Mouse (Mus musculus): ENCODE results near the gene Ctdsp1. TPM values are rescaled to one million over a fixed set of nuclear protein-coding genes. Genes with fewer than 3 reads are reported as not detected.
A peak's percentile ranks its signal among the peaks of the same experiment; 100 is the strongest.
"Not testable (repeated sequence)": the region's sequence is repeated elsewhere in the genome, so short reads cannot be mapped to it uniquely, and the experiment has no call there.

Ctdsp1 gene
- polyA plus RNA-seq, 1 experiment from 2014 or later, result 45.2 TPM

DNA sequence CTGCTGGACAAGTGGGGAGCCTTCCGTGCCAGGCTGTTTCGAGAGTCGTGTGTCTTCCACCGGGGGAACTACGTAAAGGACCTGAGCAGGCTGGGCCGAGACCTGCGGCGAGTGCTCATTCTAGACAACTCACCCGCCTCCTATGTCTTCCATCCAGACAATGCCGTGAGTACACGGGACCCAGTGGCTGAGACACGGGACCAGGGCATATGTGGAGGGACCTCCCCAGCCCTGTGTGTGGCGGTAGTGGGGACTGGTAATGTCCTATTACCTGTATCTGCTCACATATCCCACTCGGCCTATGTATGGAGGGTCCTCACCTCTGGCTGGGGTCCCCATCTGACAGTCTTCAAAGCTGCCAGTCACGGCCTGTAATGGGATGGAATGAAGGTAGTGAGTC, 3.5 kb downstream of the Ctdsp1 start:
- no peak overlapping the region for H3K27ac ChIP-seq (replicated peaks)
- peaks cover 3% of the 10 kb centered on the region for H3K4me1 ChIP-seq (replicated peaks; ENCODE audit: control insufficient read depth, insufficient read depth)
- H3K9ac ChIP-seq (ENCODE audit: low read length), result no peak overlapping the region
- H3K27me3 ChIP-seq (ENCODE audit: control insufficient read depth, insufficient read depth, low read length), result no peaks in the 10 kb centered on the region
- ATAC-seq (ENCODE audit: low FRiP score, low TSS enrichment), result no peak
- H3K36me3 ChIP-seq (ENCODE audit: control insufficient read depth, insufficient read depth, low read length), result peaks cover 11% of the 10 kb centered on the region
- no peak overlapping the region for H3K4me2 ChIP-seq (replicated peaks; ENCODE audit: low read depth)
- 89% methylated on average over 15 of the region's 15 CpGs for WGBS
- DNase-seq (ENCODE audit: low spot score), result no peak
- H3K9me3 ChIP-seq (ENCODE audit: control insufficient read depth, low read length), result no peaks in the 10 kb centered on the region
- no peak for TF ChIP-seq CTCF (IDR thresholded peaks at IDR 0.05; ENCODE audit: low read depth)
- TF ChIP-seq EP300 (optimal IDR thresholded peaks at IDR 0.05), result no peak
- H3K4me3 ChIP-seq (ENCODE audit: low read depth, low read length), result no peak overlapping the region

DNA sequence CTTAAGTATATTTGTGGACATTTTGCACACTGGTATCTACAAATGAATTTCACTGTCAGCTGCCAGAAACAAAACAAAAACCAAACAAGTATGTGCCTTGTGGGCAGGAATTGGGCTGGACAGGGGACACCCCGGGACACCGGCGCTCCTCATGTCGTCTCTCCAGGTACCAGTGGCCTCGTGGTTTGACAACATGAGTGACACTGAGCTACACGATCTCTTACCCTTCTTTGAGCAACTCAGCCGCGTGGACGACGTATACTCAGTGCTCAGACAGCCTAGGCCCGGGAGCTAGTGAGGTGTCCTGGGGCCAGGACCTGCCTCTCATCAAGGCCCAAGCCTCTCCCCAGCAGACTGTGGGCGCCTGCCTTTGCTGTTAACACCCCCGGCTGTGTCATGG, 4.0 kb downstream of the Ctdsp1 start:
- no peak overlapping the region for H3K4me2 ChIP-seq (replicated peaks; ENCODE audit: low read depth)
- H3K27me3 ChIP-seq (ENCODE audit: control insufficient read depth, insufficient read depth, low read length), result no peaks in the 10 kb centered on the region
- no peak overlapping the region for H3K27ac ChIP-seq (replicated peaks)
- DNase-seq (ENCODE audit: low spot score), result no peak
- no peak overlapping the region for H3K9ac ChIP-seq (ENCODE audit: low read length)
- H3K36me3 ChIP-seq (ENCODE audit: control insufficient read depth, insufficient read depth, low read length), result peaks cover 11% of the 10 kb centered on the region
- WGBS, result 77% methylated on average over 11 of the region's 13 CpGs
- ATAC-seq (ENCODE audit: low FRiP score, low TSS enrichment), result no peak
- H3K9me3 ChIP-seq (ENCODE audit: control insufficient read depth, low read length), result no peaks in the 10 kb centered on the region
- no peak overlapping the region for H3K4me3 ChIP-seq (ENCODE audit: low read depth, low read length)
- peaks cover under 1% of the 10 kb centered on the region for H3K4me1 ChIP-seq (replicated peaks; ENCODE audit: control insufficient read depth, insufficient read depth)
- TF ChIP-seq CTCF (IDR thresholded peaks at IDR 0.05; ENCODE audit: low read depth) (no peak), EP300 (optimal IDR thresholded peaks at IDR 0.05) (no peak)

DNA sequence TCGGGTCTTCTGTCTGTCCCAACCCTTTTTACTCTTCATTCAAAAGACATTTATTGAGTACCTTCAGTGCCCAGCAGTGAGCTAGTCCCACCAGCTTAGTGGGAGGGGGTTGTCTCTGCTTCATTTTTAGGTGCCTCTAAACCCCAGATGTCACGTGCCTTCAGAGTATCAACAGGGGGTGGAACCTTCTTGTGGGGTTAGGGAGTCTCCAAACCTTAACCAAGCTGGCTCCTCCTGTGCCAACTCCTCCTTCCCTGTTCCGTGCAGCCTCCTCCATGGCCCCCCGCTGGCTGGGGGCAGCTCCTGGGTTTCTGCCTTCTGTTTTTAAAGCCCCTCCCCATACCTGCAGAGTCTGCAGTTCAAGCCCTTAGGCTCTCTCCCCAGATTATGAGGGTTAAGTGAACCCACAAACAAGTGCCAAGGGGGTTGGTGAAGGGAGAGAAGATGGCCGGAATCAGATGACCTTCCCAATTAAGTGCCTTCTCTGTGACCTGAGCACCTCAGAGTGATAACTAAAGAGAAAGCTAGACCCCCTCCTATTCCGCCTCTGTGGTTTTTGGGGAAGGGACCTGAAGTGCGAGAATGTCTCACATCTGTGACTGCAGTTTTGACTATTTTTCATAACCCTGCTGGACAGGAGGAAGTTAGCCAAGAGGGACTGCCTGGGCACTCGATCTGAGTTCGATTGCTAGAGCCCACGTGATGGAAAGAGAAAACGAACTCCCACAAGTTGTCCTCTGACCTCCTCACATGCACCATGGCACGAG, 5.3 kb downstream of the Ctdsp1 start:
- not testable (repeated sequence) for H3K4me1 ChIP-seq (replicated peaks; ENCODE audit: control insufficient read depth, insufficient read depth); ATAC-seq (ENCODE audit: low FRiP score, low TSS enrichment); H3K4me3 ChIP-seq (ENCODE audit: low read depth, low read length); H3K27me3 ChIP-seq (ENCODE audit: control insufficient read depth, insufficient read depth, low read length); H3K9ac ChIP-seq (ENCODE audit: low read length); DNase-seq (ENCODE audit: low spot score); H3K9me3 ChIP-seq (ENCODE audit: control insufficient read depth, low read length)
- 3% methylated on average over 12 of the region's 12 CpGs for WGBS
- Histone ChIP-seq H3K27ac (replicated peaks) (peak overlapping the region; percentile 89), H3K4me2 (replicated peaks; ENCODE audit: low read depth) (0 out of 2 replicates have a peak overlapping the region, but pooled peaks have one; percentile 32), H3K36me3 (ENCODE audit: control insufficient read depth, insufficient read depth, low read length) (peaks cover 11% of the 10 kb centered on the region)

DNA sequence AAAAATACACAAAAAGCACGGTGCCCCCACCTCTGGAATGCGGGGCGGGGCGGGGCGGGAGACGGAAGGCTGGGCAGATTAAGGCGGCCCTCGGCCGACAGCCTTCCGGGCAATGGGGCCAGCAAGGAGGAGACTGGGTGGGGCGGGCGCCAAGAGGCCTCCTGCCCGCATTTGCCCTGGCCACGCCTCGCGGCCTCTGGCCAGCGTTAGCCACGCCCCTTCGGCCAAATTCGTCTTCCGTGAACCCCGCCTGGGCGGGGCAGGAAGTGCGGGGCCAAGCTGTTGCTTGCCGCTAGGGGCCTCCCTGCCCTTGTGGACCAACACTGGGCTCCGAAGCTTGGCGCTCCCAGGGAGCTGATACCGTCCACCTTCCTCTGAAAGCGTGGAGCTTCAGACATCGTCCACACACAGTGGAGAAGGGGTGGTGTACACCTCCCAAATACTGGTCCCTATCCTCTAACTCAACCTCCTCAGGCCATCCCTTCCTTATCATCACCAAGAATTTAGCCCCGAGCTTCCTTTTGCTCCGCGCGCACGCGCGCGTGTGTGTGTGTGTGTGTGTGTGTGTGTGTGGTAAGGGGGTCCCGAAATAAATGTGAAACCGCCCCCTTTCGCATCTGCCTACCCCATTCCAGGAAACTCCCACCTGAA, 6.1 kb downstream of the Ctdsp1 start:
- DNase-seq (ENCODE audit: low spot score), result peak; percentile 100
- no peaks in the 10 kb centered on the region; the same call in 1 of the 2 replicates for H3K4me1 ChIP-seq (replicated peaks; ENCODE audit: control insufficient read depth, insufficient read depth)
- H3K4me2 ChIP-seq (replicated peaks; ENCODE audit: low read depth), result peak overlapping the region; percentile 75
- TF ChIP-seq CTCF (IDR thresholded peaks at IDR 0.05; ENCODE audit: low read depth) (peak; percentile 91), EP300 (optimal IDR thresholded peaks at IDR 0.05) (peak; percentile 61)
- WGBS, result under 1% methylated on average over 41 of the region's 41 CpGs
- H3K27ac ChIP-seq (replicated peaks), result peak overlapping the region; percentile 89
- no peaks in the 10 kb centered on the region for H3K9me3 ChIP-seq (ENCODE audit: control insufficient read depth, low read length)
- peak overlapping the region; percentile 36 for H3K4me3 ChIP-seq (ENCODE audit: low read depth, low read length)
- peak; percentile 94 for ATAC-seq (ENCODE audit: low FRiP score, low TSS enrichment)
- H3K9ac ChIP-seq (ENCODE audit: low read length), result peak overlapping the region; percentile 59
- no peaks in the 10 kb centered on the region for H3K27me3 ChIP-seq (ENCODE audit: control insufficient read depth, insufficient read depth, low read length)
- H3K36me3 ChIP-seq (ENCODE audit: control insufficient read depth, insufficient read depth, low read length), result peaks cover 11% of the 10 kb centered on the region

DNA sequence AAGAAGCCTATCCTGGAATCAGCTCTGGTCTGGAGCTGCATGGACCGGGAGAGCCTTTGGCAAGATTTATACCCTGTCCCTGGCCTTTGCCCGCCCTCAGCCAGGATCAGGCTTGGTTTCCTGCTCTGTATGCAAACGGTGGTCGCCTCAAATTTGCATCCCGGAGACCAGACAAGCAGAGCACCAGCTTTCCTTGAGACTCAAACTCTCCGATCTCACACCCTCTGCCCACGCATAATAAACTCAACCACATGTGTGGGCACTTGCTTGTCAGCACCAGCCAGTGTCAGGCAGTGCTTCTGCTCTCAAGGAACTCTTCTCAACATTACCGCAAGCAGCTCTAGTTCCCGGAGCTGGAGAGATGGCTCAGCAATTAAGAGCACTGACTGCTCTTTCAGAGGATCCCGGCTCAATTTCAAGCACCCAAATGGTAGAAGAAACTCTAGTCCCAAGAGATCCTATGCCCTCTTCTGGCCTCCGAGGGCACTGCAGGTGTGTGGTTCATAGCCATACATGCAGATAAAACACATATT, 6.7 kb downstream of the Ctdsp1 start:
- DNase-seq (ENCODE audit: low spot score), result peak; percentile 78
- WGBS, result 2% methylated on average over 11 of the region's 11 CpGs
- TF ChIP-seq CTCF (IDR thresholded peaks at IDR 0.05; ENCODE audit: low read depth), result peak; percentile 76
- TF ChIP-seq EP300 (optimal IDR thresholded peaks at IDR 0.05), result no peak

DNA sequence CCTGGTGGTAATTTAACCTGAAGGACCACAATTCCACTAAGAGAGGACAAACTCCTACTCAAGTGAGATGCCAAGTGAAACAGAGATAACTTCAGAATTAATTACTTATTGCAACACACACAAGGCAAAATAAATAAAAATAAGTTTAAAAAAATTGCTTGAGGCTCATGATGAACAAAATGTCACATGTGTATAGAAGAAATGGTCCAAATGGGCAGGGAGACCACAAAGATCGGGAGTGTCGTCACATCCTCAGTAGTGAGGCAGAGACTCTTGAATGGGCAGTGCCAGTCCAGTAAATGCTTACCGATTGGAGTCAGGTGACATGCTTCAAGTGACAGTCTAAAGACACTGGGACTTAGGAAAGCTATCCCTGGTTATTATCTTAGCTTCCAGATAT, 9.2 kb downstream of the Ctdsp1 start:
- Histone ChIP-seq H3K27ac (replicated peaks) (no peak overlapping the region), H3K36me3 (ENCODE audit: control insufficient read depth, insufficient read depth, low read length) (no peaks in the 10 kb centered on the region), H3K9me3 (ENCODE audit: control insufficient read depth, low read length) (no peaks in the 10 kb centered on the region), H3K4me1 (replicated peaks; ENCODE audit: control insufficient read depth, insufficient read depth) (no peaks in the 10 kb centered on the region), H3K4me2 (replicated peaks; ENCODE audit: low read depth) (no peak overlapping the region), H3K27me3 (ENCODE audit: control insufficient read depth, insufficient read depth, low read length) (no peaks in the 10 kb centered on the region), H3K4me3 (ENCODE audit: low read depth, low read length) (no peak overlapping the region), H3K9ac (ENCODE audit: low read length) (no peak overlapping the region)
- no peak for ATAC-seq (ENCODE audit: low FRiP score, low TSS enrichment)
- TF ChIP-seq CTCF (IDR thresholded peaks at IDR 0.05; ENCODE audit: low read depth) (no peak), EP300 (optimal IDR thresholded peaks at IDR 0.05) (no peak)
- DNase-seq (ENCODE audit: low spot score), result no peak
- WGBS, result 72% methylated on average over 3 of the region's 3 CpGs

More for the DNA sequence above, 6.7 kb downstream of the Ctdsp1 start:
- Histone ChIP-seq H3K27me3 (ENCODE audit: control insufficient read depth, insufficient read depth, low read length) (no peaks in the 10 kb centered on the region), H3K4me3 (ENCODE audit: low read depth, low read length) (peak overlapping the region; percentile 36), H3K36me3 (ENCODE audit: control insufficient read depth, insufficient read depth, low read length) (peaks cover 11% of the 10 kb centered on the region), H3K9ac (ENCODE audit: low read length) (peak overlapping the region; percentile 59), H3K4me2 (replicated peaks; ENCODE audit: low read depth) (peak overlapping the region; percentile 75), H3K9me3 (ENCODE audit: control insufficient read depth, low read length) (no peaks in the 10 kb centered on the region), H3K27ac (replicated peaks) (peak overlapping the region; percentile 89), H3K4me1 (replicated peaks; ENCODE audit: control insufficient read depth, insufficient read depth) (no peaks in the 10 kb centered on the region)
- peak; percentile 22; the same call in 1 of the 2 replicates for ATAC-seq (ENCODE audit: low FRiP score, low TSS enrichment)

Data from stomach, postnatal 0 days (tissue).